In genomic region chr6:91718603-91719002, GRCm38 (mm10) we compare ENCODE assay signal across 9 mouse cellular contexts. TPM values are rescaled to one million over a fixed set of nuclear protein-coding genes. Genes with fewer than 3 reads are reported as not detected.
A peak's percentile ranks its signal among the peaks of the same experiment; 100 is the strongest.
DNase-seq lines count a peak whose midpoint lies in the region; ATAC-seq and TF ChIP-seq lines count a peak whose summit lies in the region.
"Had no signal": no experiment of that assay in that cellular context is flagged by ENCODE, and none has a peak within 500 bp of the region (broad histone marks: within the 10 kb centered on the region; RNA-seq: fewer than 3 reads in every experiment).

No protein-coding gene starts in this region.

- no peak overlapping the region for H3K9ac ChIP-seq in neural tube, embryonic 11.5 days (ENCODE audit: low read length)
- 0 out of 2 replicates have a peak overlapping the region, but pooled peaks have one; percentile 11 for H3K9ac ChIP-seq in liver, embryonic 16.5 days (ENCODE audit: low read depth, low read length)

- DNase-seq in gastrocnemius, adult 2 months, result no peak
- DNase-seq in gastrocnemius, adult 8-10 months (ENCODE audit: low spot score in 2 of 2), result no peak
- no peak for DNase-seq in neural tube, embryonic 11.5 days (ENCODE audit: low spot score)
- DNase-seq in neural tube, embryonic 10.5 days (ENCODE audit: extremely low spot score, low spot score), result no peak
- DNase-seq in spleen, postnatal 14 days (ENCODE audit: low spot score in 2 of 2), result no peak
- no peak for DNase-seq in thymus, adult 2 months
- DNase-seq in adrenal gland, adult 2 months, result no peak

- H3K36me3 ChIP-seq in neural tube, embryonic 11.5 days (ENCODE audit: control insufficient read depth, insufficient read depth, low read length), result no peaks in the 10 kb centered on the region; the same call in 1 of the 2 replicates
- H3K36me3 ChIP-seq in liver, embryonic 16.5 days (ENCODE audit: control insufficient read depth, insufficient read depth), result peaks cover 5% of the 10 kb centered on the region
- peaks cover 8% of the 10 kb centered on the region for H3K36me3 ChIP-seq in thymus, adult 2 months (ENCODE audit: control insufficient read depth, insufficient read depth, low read length)

- peak overlapping the region; percentile 7; the same call in 1 of the 2 replicates for H3K4me3 ChIP-seq in gastrocnemius, adult 2 months
- H3K4me3 ChIP-seq in neural tube, embryonic 11.5 days (ENCODE audit: low read depth, low read length), result no peak overlapping the region
- no peak overlapping the region for H3K4me3 ChIP-seq in liver, embryonic 16.5 days (ENCODE audit: low read depth, low read length)
- no peak overlapping the region for H3K4me3 ChIP-seq in thymus, adult 2 months (ENCODE audit: control insufficient read depth, insufficient read depth, low read length)
- H3K4me3 ChIP-seq: megakaryocyte, embryonic 14.5 days had no signal

- no peak overlapping the region for H3K4me2 ChIP-seq in neural tube, embryonic 11.5 days (ENCODE audit: low read depth)
- H3K4me2 ChIP-seq in liver, embryonic 16.5 days (ENCODE audit: low read depth, low read length), result no peak overlapping the region

- peaks cover 38% of the 10 kb centered on the region for H3K4me1 ChIP-seq in neural tube, embryonic 11.5 days (ENCODE audit: control insufficient read depth, insufficient read depth, low read length)
- H3K4me1 ChIP-seq in liver, embryonic 16.5 days (ENCODE audit: control insufficient read depth, low read depth, low read length), result peaks cover 3% of the 10 kb centered on the region
- peaks cover 2% of the 10 kb centered on the region; the same call in 1 of the 2 replicates for H3K4me1 ChIP-seq in thymus, adult 2 months (replicated peaks; ENCODE audit: control insufficient read depth, insufficient read depth, low read length)

- no peak for TF ChIP-seq POLR2A in thymus, adult 2 months (IDR thresholded peaks at IDR 0.05; ENCODE audit: control insufficient read depth, extremely low read depth, insufficient read depth, low read length, poor library complexity)

- peak overlapping the region; percentile 91 for H3K27ac ChIP-seq in gastrocnemius, adult 2 months
- peak overlapping the region; percentile 80; the same call in 1 of the 2 replicates for H3K27ac ChIP-seq in neural tube, embryonic 11.5 days (ENCODE audit: low read depth, low read length)
- peak overlapping the region; percentile 85 for H3K27ac ChIP-seq in liver, embryonic 16.5 days (ENCODE audit: low read length)
- H3K27ac ChIP-seq in thymus, adult 2 months (ENCODE audit: control insufficient read depth, insufficient read depth, low read length), result no peak overlapping the region

- TF ChIP-seq CTCF in gastrocnemius, adult 2 months (IDR thresholded peaks at IDR 0.05), result no peak
- no peak for TF ChIP-seq CTCF in thymus, adult 2 months (IDR thresholded peaks at IDR 0.05; ENCODE audit: borderline replicate concordance, control insufficient read depth, extremely low read depth, insufficient read depth, low read length, poor library complexity)

- intact Hi-C loops in gastrocnemius, adult 2 months (cut with DNase I), result no loop called here

- H3K27me3 ChIP-seq in neural tube, embryonic 11.5 days (ENCODE audit: control insufficient read depth, insufficient read depth, low read length), result no peaks in the 10 kb centered on the region
- H3K27me3 ChIP-seq in liver, embryonic 16.5 days (ENCODE audit: control insufficient read depth, insufficient read depth, low read depth, low read length), result no peaks in the 10 kb centered on the region
- no peaks in the 10 kb centered on the region for H3K27me3 ChIP-seq in thymus, adult 2 months (ENCODE audit: control insufficient read depth, insufficient read depth, low read length)
- H3K27me3 ChIP-seq: megakaryocyte, embryonic 14.5 days had no signal

- no peak for ATAC-seq in neural tube, embryonic 11.5 days (ENCODE audit: insufficient read depth, low FRiP score, low TSS enrichment)
- no peak for ATAC-seq in liver, embryonic 16.5 days (ENCODE audit: low read depth)

- no peaks in the 10 kb centered on the region for H3K9me3 ChIP-seq in neural tube, embryonic 11.5 days (ENCODE audit: control insufficient read depth, low read length)
- no peaks in the 10 kb centered on the region for H3K9me3 ChIP-seq in liver, embryonic 16.5 days (replicated peaks; ENCODE audit: control insufficient read depth, low read length)
- H3K9me3 ChIP-seq: megakaryocyte, embryonic 14.5 days had no signal

- WGBS in neural tube, embryonic 11.5 days, result 71% methylated on average over 3 of the region's 3 CpGs
- WGBS in liver, embryonic 16.5 days (ENCODE audit: insufficient replicate concordance), result 57% methylated on average over 3 of the region's 3 CpGs
- WGBS in thymus, adult 2 months, result 84% methylated on average over 3 of the region's 3 CpGs

RNA-seq across cellular contexts. Expression of gene Slc6a6, which starts 34.8 kb away (rescaled TPM):
- total RNA-seq in gastrocnemius, adult 2 months (2021), result 10 to 100 TPM; 67.0 to 91.9 TPM
- 10 to 100 TPM; 66.0 to 81.7 (median 77.6) TPM for total RNA-seq in gastrocnemius, adult 8-10 months (2022)
- polyA plus RNA-seq in neural tube, embryonic 11.5 days (2014; fragmentation: Nextera tagmentation; extraction: Ambion mirVana), result 47.7 and 53.0 TPM in 2 replicates
- 17.1 and 20.5 TPM in 2 replicates for polyA plus RNA-seq in liver, embryonic 16.5 days (2015; fragmentation: Nextera tagmentation; extraction: Ambion mirVana)
- 141 and 179 TPM in 2 replicates for polyA plus RNA-seq in thymus, adult 2 months (2012; rRNA removed)
- 100 to 1,000 TPM; 466 to 626 TPM for total RNA-seq in adrenal gland, adult 2 months (2021)
- polyA plus RNA-seq in adrenal gland, adult 2 months (2012; rRNA removed), result 570 and 815 TPM in 2 replicates
